Mouse (Mus musculus): ENCODE results near the gene Ano6. TPM values are rescaled to one million over a fixed set of nuclear protein-coding genes. Genes with fewer than 3 reads are reported as not detected.
A peak's percentile ranks its signal among the peaks of the same experiment; 100 is the strongest.

Gene Ano6
- polyA plus RNA-seq, 1 experiment = 5.8 TPM

DNA sequence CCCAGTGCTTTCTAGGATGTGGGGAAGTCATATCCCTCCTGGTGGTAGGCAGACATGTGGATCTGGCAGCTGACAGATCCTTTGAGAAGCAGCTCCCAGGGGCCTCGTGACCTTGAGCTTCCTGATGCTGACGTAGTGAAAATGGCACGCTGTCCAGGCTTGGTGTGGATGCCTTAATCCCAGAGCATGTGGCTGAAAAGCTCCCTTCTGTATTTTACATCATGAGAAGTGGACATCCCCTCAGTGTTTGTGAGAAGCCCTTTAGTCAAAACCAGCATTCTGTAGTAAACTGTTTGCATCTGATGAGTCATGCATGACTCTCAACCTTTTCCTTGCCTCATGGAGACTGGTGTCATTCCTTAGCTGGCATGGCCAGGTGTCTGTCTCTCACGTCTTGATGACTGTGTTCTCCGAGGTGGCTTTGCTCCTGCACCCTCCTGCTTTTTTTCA, 14.4 kb downstream of the Ano6 start:
- H3K27me3 ChIP-seq (ENCODE audit: control insufficient read depth, insufficient read depth, low read length) = no peaks in the 10 kb centered on the region
- H3K27ac ChIP-seq (ENCODE audit: control insufficient read depth, insufficient read depth, low read depth, low read length) = no peak overlapping the region
- H3K4me3 ChIP-seq (ENCODE audit: control insufficient read depth, low read depth, low read length) = no peak overlapping the region
- no peaks in the 10 kb centered on the region; the same call in 1 of the 2 replicates for H3K4me1 ChIP-seq (ENCODE audit: control insufficient read depth, insufficient read depth, low read length)
- H3K36me3 ChIP-seq (ENCODE audit: control insufficient read depth, insufficient read depth, low read length) = no peaks in the 10 kb centered on the region
- TF ChIP-seq POLR2A (IDR thresholded peaks at IDR 0.05; ENCODE audit: control insufficient read depth, low read depth, low read length) = no peak
- TF ChIP-seq CTCF (IDR thresholded peaks at IDR 0.05; ENCODE audit: control insufficient read depth, insufficient read depth, insufficient replicate concordance, low read depth, low read length) = no peak

DNA sequence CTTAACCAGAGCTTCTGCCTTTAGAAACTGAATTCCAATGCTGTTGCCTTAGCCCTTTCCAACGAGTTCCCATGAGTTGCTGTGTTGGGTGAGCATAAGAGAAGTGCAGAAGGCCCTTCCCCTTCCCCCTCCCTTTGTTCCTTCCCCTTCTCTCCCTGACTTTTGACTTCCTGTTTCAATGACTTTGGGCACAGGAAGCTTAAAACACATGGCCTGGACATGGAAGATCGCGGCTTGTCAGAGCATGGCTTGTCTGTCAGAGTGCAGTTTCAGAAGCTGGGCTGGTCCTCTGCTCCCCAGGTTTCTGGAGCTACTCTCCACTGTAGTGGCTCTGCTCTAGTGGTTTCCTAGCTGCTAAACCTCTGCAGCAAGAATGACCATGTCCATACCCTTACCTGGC, 17.3 kb downstream of the Ano6 start:
- H3K36me3 ChIP-seq (ENCODE audit: control insufficient read depth, insufficient read depth, low read length) = no peaks in the 10 kb centered on the region
- TF ChIP-seq CTCF (IDR thresholded peaks at IDR 0.05; ENCODE audit: control insufficient read depth, insufficient read depth, insufficient replicate concordance, low read depth, low read length) (no peak), POLR2A (IDR thresholded peaks at IDR 0.05; ENCODE audit: control insufficient read depth, low read depth, low read length) (no peak)
- no peak overlapping the region for H3K4me3 ChIP-seq (ENCODE audit: control insufficient read depth, low read depth, low read length)

GRCm38 (mm10) chr15:95810357-95810761, 19.7 kb downstream of the Ano6 start:
- H3K4me1 ChIP-seq (ENCODE audit: control insufficient read depth, insufficient read depth, low read length) = 0 out of 2 replicates have a peak, but pooled peaks cover 1% of the 10 kb centered on the region
- H3K27ac ChIP-seq (ENCODE audit: control insufficient read depth, insufficient read depth, low read depth, low read length) = no peak overlapping the region
- no peak overlapping the region for H3K4me3 ChIP-seq (ENCODE audit: control insufficient read depth, low read depth, low read length)
- no peaks in the 10 kb centered on the region for H3K27me3 ChIP-seq (ENCODE audit: control insufficient read depth, insufficient read depth, low read length)
- TF ChIP-seq CTCF (IDR thresholded peaks at IDR 0.05; ENCODE audit: control insufficient read depth, insufficient read depth, insufficient replicate concordance, low read depth, low read length) (no peak), POLR2A (IDR thresholded peaks at IDR 0.05; ENCODE audit: control insufficient read depth, low read depth, low read length) (no peak)
- no peaks in the 10 kb centered on the region for H3K36me3 ChIP-seq (ENCODE audit: control insufficient read depth, insufficient read depth, low read length)

More for the DNA sequence above, 17.3 kb downstream of the Ano6 start:
- Histone ChIP-seq H3K27me3 (ENCODE audit: control insufficient read depth, insufficient read depth, low read length) (no peaks in the 10 kb centered on the region), H3K4me1 (ENCODE audit: control insufficient read depth, insufficient read depth, low read length) (no peaks in the 10 kb centered on the region), H3K27ac (ENCODE audit: control insufficient read depth, insufficient read depth, low read depth, low read length) (no peak overlapping the region)

GRCm38 (mm10) chr15:95812821-95813571, 22.4 kb downstream of the Ano6 start:
- TF ChIP-seq POLR2A (IDR thresholded peaks at IDR 0.05; ENCODE audit: control insufficient read depth, low read depth, low read length) (no peak), CTCF (IDR thresholded peaks at IDR 0.05; ENCODE audit: control insufficient read depth, insufficient read depth, insufficient replicate concordance, low read depth, low read length) (no peak)
- H3K36me3 ChIP-seq (ENCODE audit: control insufficient read depth, insufficient read depth, low read length) = no peaks in the 10 kb centered on the region
- no peak overlapping the region for H3K27ac ChIP-seq (ENCODE audit: control insufficient read depth, insufficient read depth, low read depth, low read length)
- 0 out of 2 replicates have a peak, but pooled peaks cover 3% of the 10 kb centered on the region for H3K4me1 ChIP-seq (ENCODE audit: control insufficient read depth, insufficient read depth, low read length)
- H3K4me3 ChIP-seq (ENCODE audit: control insufficient read depth, low read depth, low read length) = no peak overlapping the region
- no peaks in the 10 kb centered on the region for H3K27me3 ChIP-seq (ENCODE audit: control insufficient read depth, insufficient read depth, low read length)

DNA sequence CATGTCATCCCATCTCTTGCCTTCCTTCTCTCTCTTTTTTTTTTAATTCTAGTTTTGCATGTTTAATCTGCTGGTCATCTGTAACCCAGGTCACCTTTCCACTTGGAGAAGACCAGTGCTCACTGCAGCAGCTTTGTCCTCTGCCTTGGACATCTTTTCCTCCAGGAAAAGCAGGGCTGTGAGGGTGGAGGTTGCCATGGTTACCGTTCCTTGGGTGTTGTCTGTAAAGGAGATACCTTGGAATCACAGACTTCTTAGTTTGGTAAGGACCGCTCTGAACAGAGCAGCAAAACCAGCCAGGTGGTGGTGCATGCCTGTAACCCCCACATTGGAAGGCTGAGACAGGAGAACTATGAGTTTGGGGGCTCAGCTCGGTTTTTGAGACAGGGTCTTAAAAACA, 26.9 kb downstream of the Ano6 start:
- H3K4me1 ChIP-seq (ENCODE audit: control insufficient read depth, insufficient read depth, low read length) = peaks cover 11% of the 10 kb centered on the region
- H3K27me3 ChIP-seq (ENCODE audit: control insufficient read depth, insufficient read depth, low read length) = no peaks in the 10 kb centered on the region
- no peak overlapping the region for H3K27ac ChIP-seq (ENCODE audit: control insufficient read depth, insufficient read depth, low read depth, low read length)
- H3K36me3 ChIP-seq (ENCODE audit: control insufficient read depth, insufficient read depth, low read length) = no peaks in the 10 kb centered on the region
- no peak overlapping the region for H3K4me3 ChIP-seq (ENCODE audit: control insufficient read depth, low read depth, low read length)
- TF ChIP-seq POLR2A (IDR thresholded peaks at IDR 0.05; ENCODE audit: control insufficient read depth, low read depth, low read length) (no peak), CTCF (IDR thresholded peaks at IDR 0.05; ENCODE audit: control insufficient read depth, insufficient read depth, insufficient replicate concordance, low read depth, low read length) (no peak)

DNA sequence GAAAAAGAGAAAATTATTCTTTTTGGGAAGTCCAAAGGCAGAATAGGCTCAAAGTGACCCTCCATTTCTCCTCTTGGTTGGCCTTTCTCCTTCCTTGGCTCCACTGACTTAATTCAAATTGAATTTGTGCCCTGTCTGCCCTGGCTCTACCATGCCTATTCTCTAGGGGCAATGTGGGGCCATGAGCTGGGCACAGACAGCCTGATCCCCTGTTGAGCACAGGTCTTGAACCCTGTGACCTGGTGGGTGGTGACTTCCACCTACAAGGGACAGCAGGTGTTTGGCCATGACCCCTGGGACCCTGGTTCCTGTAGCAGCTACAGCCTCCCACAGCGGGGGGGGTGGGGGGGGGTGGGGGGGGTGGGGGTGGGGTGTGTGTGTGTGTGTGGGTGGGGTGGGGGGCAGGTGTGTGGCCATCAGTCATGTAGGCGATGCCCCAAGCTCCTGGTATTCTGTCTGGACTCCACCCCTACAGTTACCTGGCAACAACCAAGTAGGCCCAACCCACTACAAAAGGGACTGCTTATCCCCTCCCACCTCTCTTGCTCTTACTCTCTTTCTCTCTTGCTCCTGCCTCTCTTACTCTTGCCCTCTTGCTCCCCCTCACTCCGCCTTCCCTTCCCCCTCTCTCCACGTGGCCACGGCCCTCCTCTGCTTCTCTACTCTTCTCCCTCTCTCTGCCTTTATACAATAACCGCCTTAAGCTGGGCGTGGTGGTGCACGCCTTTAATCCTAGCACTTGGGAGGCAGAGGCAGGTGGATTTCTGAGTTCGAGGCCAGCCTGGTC, 28.8 kb downstream of the Ano6 start:
- peak overlapping the region; percentile 79 for H3K4me3 ChIP-seq (ENCODE audit: control insufficient read depth, low read depth, low read length)
- H3K27me3 ChIP-seq (ENCODE audit: control insufficient read depth, insufficient read depth, low read length) = no peaks in the 10 kb centered on the region
- H3K36me3 ChIP-seq (ENCODE audit: control insufficient read depth, insufficient read depth, low read length) = no peaks in the 10 kb centered on the region
- TF ChIP-seq CTCF (IDR thresholded peaks at IDR 0.05; ENCODE audit: control insufficient read depth, insufficient read depth, insufficient replicate concordance, low read depth, low read length) (no peak), POLR2A (IDR thresholded peaks at IDR 0.05; ENCODE audit: control insufficient read depth, low read depth, low read length) (no peak)
- peaks cover 11% of the 10 kb centered on the region for H3K4me1 ChIP-seq (ENCODE audit: control insufficient read depth, insufficient read depth, low read length)
- no peak overlapping the region for H3K27ac ChIP-seq (ENCODE audit: control insufficient read depth, insufficient read depth, low read depth, low read length)

- TF ChIP-seq POLR2A (IDR thresholded peaks at IDR 0.05; ENCODE audit: control insufficient read depth, low read depth, low read length) (no peak), CTCF (IDR thresholded peaks at IDR 0.05; ENCODE audit: control insufficient read depth, insufficient read depth, insufficient replicate concordance, low read depth, low read length) (no peak)
- no peak overlapping the region for H3K27ac ChIP-seq (ENCODE audit: control insufficient read depth, insufficient read depth, low read depth, low read length)
- no peaks in the 10 kb centered on the region for H3K27me3 ChIP-seq (ENCODE audit: control insufficient read depth, insufficient read depth, low read length)
- H3K4me1 ChIP-seq (ENCODE audit: control insufficient read depth, insufficient read depth, low read length) = peaks cover 11% of the 10 kb centered on the region
- peak overlapping the region; percentile 79 for H3K4me3 ChIP-seq (ENCODE audit: control insufficient read depth, low read depth, low read length)
- H3K36me3 ChIP-seq (ENCODE audit: control insufficient read depth, insufficient read depth, low read length) = no peaks in the 10 kb centered on the region
Observed at GRCm38 (mm10) chr15:95820142-95820541, 29.5 kb downstream of the Ano6 start.

Measured in testis, adult 2 months (tissue).